Mouse (Mus musculus): ENCODE results near the gene Zfyve27.

Zfyve27 gene

GRCm38 (mm10) chr19:42240881-42241280 lies 77.1 kb downstream of the Zfyve27 start:
- H3K4me1 ChIP-seq (replicated peaks; ENCODE audit: low read depth, low read length) = peaks cover 4% of the 10 kb centered on the region; the same call in 1 of the 2 replicates
- H3K36me3 ChIP-seq (ENCODE audit: insufficient read depth, low read length) = no peaks in the 10 kb centered on the region
- H3K9me3 ChIP-seq (ENCODE audit: low read length) = no peaks in the 10 kb centered on the region
- H3K4me3 ChIP-seq (replicated peaks; ENCODE audit: low read length) = no peak overlapping the region
- peaks cover 19% of the 10 kb centered on the region for H3K27me3 ChIP-seq (ENCODE audit: insufficient read depth, low read length)
- no peak for TF ChIP-seq POU5F1 (IDR thresholded peaks at IDR 0.05; ENCODE audit: borderline replicate concordance, low read length)
- TF ChIP-seq NANOG (IDR thresholded peaks at IDR 0.05; ENCODE audit: borderline replicate concordance, low read length) = no peak
- TF ChIP-seq CTCF (conservative IDR thresholded peaks at IDR 0.05; ENCODE audit: low read length) = no peak

GRCm38 (mm10) chr19:42243401-42243800 lies 79.7 kb downstream of the Zfyve27 start:
- peaks cover 8% of the 10 kb centered on the region; the same call in 1 of the 2 replicates for H3K4me1 ChIP-seq (replicated peaks; ENCODE audit: low read depth, low read length)
- TF ChIP-seq NANOG (IDR thresholded peaks at IDR 0.05; ENCODE audit: borderline replicate concordance, low read length) = no peak
- no peak for TF ChIP-seq CTCF (conservative IDR thresholded peaks at IDR 0.05; ENCODE audit: low read length)
- no peak for TF ChIP-seq POU5F1 (IDR thresholded peaks at IDR 0.05; ENCODE audit: borderline replicate concordance, low read length)
- H3K36me3 ChIP-seq (ENCODE audit: insufficient read depth, low read length) = no peaks in the 10 kb centered on the region
- H3K4me3 ChIP-seq (replicated peaks; ENCODE audit: low read length) = no peak overlapping the region
- peaks cover 28% of the 10 kb centered on the region; the same call in 1 of the 2 replicates for H3K27me3 ChIP-seq (ENCODE audit: insufficient read depth, low read length)
- H3K9me3 ChIP-seq (ENCODE audit: low read length) = no peaks in the 10 kb centered on the region
